Mouse (Mus musculus): ENCODE measurements around the gene Slc22a3.

GRCm38 (mm10) chr17:12380287-12380686, 127.2 kb downstream of the Slc22a3 start:
- no peak for TF ChIP-seq E2F4 (IDR thresholded peaks at IDR 0.05; ENCODE audit: insufficient replicate concordance, low read depth, low read length)
- no peak for TF ChIP-seq POLR2A (IDR thresholded peaks at IDR 0.05; ENCODE audit: low read depth, low read length)
- TF ChIP-seq ZC3H11A (IDR thresholded peaks at IDR 0.05; ENCODE audit: low read depth, low read length), result no peak
- no peak for TF ChIP-seq CTCF (conservative IDR thresholded peaks at IDR 0.05 in 1 of 2, IDR thresholded peaks at IDR 0.05 in 1 of 2; ENCODE audit: low read depth in 2 of 2, low read length in 2 of 2)
- TF ChIP-seq MYC (IDR thresholded peaks at IDR 0.05; ENCODE audit: low read depth, low read length), result no peak
- no peak for TF ChIP-seq RCOR1 (conservative IDR thresholded peaks at IDR 0.05; ENCODE audit: low read depth, low read length)
